Mouse (Mus musculus) erythroblast, embryonic 14.5 days (primary cell): Measurements from ENCODE around the gene Rnf169.

Source experiments
- GATA1 ChIP-seq: IDR thresholded peaks from 2 replicates; pipeline ENCODE4 v1.6.1; 2012; ENCODE audit warnings: low read length, inconsistent platforms, mixed read lengths
- TAL1 ChIP-seq: IDR thresholded peaks from 3 replicates; pipeline ENCODE4 v1.6.1; 2012; ENCODE audit warnings: low read length, inconsistent platforms, mixed read lengths

DNA sequence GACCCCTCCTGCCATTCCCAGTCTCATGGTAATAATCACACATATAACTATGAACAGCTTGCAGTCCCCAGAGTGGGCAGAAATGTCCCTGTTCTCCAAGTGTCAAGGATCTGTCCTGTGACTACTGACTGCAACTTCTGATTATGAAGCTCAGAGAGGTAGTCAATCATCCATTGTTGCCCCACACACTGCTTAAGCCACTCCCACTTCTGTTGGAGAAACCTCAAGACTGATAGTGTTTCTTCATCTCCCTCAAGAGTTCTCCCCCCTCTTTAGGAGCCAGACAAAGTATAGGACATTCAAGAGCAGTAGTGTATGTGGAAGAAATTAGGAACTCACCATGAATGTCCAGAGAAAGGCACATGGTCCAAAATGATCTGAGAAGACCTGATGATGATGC is 92.5 kb downstream of the Rnf169 start:
- TF ChIP-seq GATA1 = no peak
- TF ChIP-seq TAL1 = no peak
